Mouse (Mus musculus) left cerebral cortex, adult 9 months (tissue): ENCODE measurements around the gene Cops2.
A peak's percentile ranks its signal among the peaks of the same experiment; 100 is the strongest.

Experiments
- DNase-seq, 2 experiments: peaks; one replicate each; pipeline ENCODE4 v3.0.0; 2022; ENCODE audit warnings: low spot score in 2 of 2

Gene Cops2

GRCm38 (mm10) chr2:125827898-125828297, 31.0 kb downstream of the Cops2 start:
- no peak for DNase-seq

GRCm38 (mm10) chr2:125826201-125826600, 32.7 kb downstream of the Cops2 start:
- DNase-seq = no peak

GRCm38 (mm10) chr2:125820397-125820796, 38.5 kb downstream of the Cops2 start:
- DNase-seq = no peak

- no peak for DNase-seq
These were observed 44.9 kb downstream of the Cops2 start for GRCm38 (mm10) chr2:125813972-125814595.

- no peak for DNase-seq
These were observed 47.6 kb downstream of the Cops2 start for GRCm38 (mm10) chr2:125811332-125811731.

- peak in 1 of 2 experiments; percentile 69 for DNase-seq
These were observed 49.4 kb downstream of the Cops2 start for GRCm38 (mm10) chr2:125809551-125809950.

GRCm38 (mm10) chr2:125805826-125806225, 53.1 kb downstream of the Cops2 start:
- no peak for DNase-seq

- DNase-seq = no peak
These were observed 57.0 kb downstream of the Cops2 start for GRCm38 (mm10) chr2:125801947-125802346.

- DNase-seq = no peak
These were observed 57.9 kb downstream of the Cops2 start for GRCm38 (mm10) chr2:125801038-125801437.

GRCm38 (mm10) chr2:125800428-125800827, 58.5 kb downstream of the Cops2 start:
- no peak for DNase-seq

GRCm38 (mm10) chr2:125797872-125798271, 61.1 kb downstream of the Cops2 start:
- no peak for DNase-seq

GRCm38 (mm10) chr2:125795118-125795517, 63.8 kb downstream of the Cops2 start:
- DNase-seq = no peak

GRCm38 (mm10) chr2:125794166-125794565, 64.8 kb downstream of the Cops2 start:
- DNase-seq = no peak

GRCm38 (mm10) chr2:125792879-125793261, 66.1 kb downstream of the Cops2 start:
- no peak for DNase-seq

GRCm38 (mm10) chr2:125792144-125792878, 66.6 kb downstream of the Cops2 start:
- no peak for DNase-seq

GRCm38 (mm10) chr2:125791485-125791885, 67.5 kb downstream of the Cops2 start:
- DNase-seq = no peak

- no peak for DNase-seq
These were observed 68.7 kb downstream of the Cops2 start for GRCm38 (mm10) chr2:125790242-125790641.

GRCm38 (mm10) chr2:125789265-125789664, 69.7 kb downstream of the Cops2 start:
- no peak for DNase-seq

GRCm38 (mm10) chr2:125788785-125789184, 70.2 kb downstream of the Cops2 start:
- DNase-seq = no peak

- no peak for DNase-seq
These were observed 70.6 kb downstream of the Cops2 start for GRCm38 (mm10) chr2:125788351-125788750.

GRCm38 (mm10) chr2:125785021-125785420, 73.9 kb downstream of the Cops2 start:
- no peak for DNase-seq

- no peak for DNase-seq
These were observed 74.5 kb downstream of the Cops2 start for GRCm38 (mm10) chr2:125784392-125784791.

- peak in 1 of 2 experiments; percentile 22 for DNase-seq
These were observed 75.1 kb downstream of the Cops2 start for GRCm38 (mm10) chr2:125783868-125784267.
